Mouse (Mus musculus) cortical plate, adult 2 months (tissue): ENCODE measurements around the gene Slc5a6.

Source experiments
- CTCF ChIP-seq: fragments of 200-500 bp; IDR thresholded peaks from 2 replicates; pipeline ENCODE4 v1.5.1; 2011; ENCODE audit warnings: mild to moderate bottlenecking, control low read depth, low read length; ENCODE audit not compliant: insufficient read depth; ENCODE audit errors: extremely low read depth
- POLR2A ChIP-seq: fragments of 200-500 bp; IDR thresholded peaks from 2 replicates; pipeline ENCODE4 v1.6.1; 2011; ENCODE audit warnings: mild to moderate bottlenecking, low read length, control low read depth; ENCODE audit not compliant: insufficient read depth; ENCODE audit errors: extremely low read depth

DNA sequence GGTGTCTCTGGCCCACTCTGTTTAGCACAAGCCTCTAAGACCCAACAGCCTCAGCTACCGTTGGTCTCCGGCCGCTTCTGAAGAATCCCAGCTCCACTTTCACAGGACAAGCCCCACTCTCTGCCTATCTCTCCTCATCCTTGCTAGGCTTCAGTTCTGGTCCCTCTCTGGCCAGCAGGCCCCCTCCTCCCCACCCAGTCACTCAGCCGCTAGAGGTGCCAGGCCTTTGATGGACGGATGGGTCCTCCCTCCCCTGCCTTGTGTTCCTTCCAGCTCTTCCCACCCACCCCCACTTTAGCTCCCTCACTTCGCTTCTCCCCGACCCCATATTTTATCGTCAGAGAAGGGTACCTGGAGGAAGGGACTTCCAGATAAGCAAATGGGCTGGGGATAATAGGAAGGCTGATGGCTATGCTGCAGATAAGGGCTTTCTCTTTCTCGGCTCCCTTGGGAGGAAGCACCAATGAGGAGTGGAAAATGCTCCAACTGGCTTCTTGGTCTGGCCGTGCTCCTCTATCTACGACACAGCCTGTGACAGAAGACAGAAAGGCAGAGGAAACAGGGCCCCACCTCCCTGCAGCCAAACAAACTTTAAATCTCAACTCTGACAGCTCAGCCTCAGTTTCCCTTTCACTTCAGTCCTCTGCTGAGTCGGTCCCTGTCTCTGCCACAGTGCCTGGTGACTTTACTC lies 34.4 kb upstream of the Slc5a6 start:
- TF ChIP-seq CTCF, result no peak
- no peak for TF ChIP-seq POLR2A
